Mouse (Mus musculus) limb, embryonic 14.5 days (tissue): ENCODE measurements around the gene Hnf1a. TPM values are rescaled to one million over a fixed set of nuclear protein-coding genes. Genes with fewer than 3 reads are reported as not detected.

ENCODE experiments used
- ATAC-seq: fragments of 200-750 bp; cut with Nextera tagmentation; 2 replicates; pipeline ENCODE4 v1.8.0; 2017; ENCODE audit warnings: low read depth, moderate number of reproducible peaks, moderate TSS enrichment; ENCODE audit not compliant: low FRiP score
- DNase-seq: peaks from one replicate; pipeline ENCODE4 v3.0.0-alpha.2; 2015; ENCODE audit warnings: low spot score
- H3K27ac ChIP-seq: fragments of 300-500 bp; sonication (generic); replicated peaks from 2 replicates; pipeline ENCODE4 v1.5.1; 2014; ENCODE audit warnings: low read depth, mild to moderate bottlenecking, low read length, moderate library complexity, mixed read lengths
- H3K27me3 ChIP-seq: fragments of 300-500 bp; sonication (generic); 2 replicates; pipeline ENCODE4 v1.6.1; 2014; ENCODE audit warnings: low read length, mixed read lengths; ENCODE audit not compliant: control insufficient read depth, insufficient read depth
- H3K36me3 ChIP-seq: fragments of 300-500 bp; sonication (generic); 2 replicates; pipeline ENCODE4 v1.6.1; 2014; ENCODE audit warnings: mild to moderate bottlenecking, low read length, moderate library complexity, mixed read lengths; ENCODE audit not compliant: control insufficient read depth, insufficient read depth
- H3K4me1 ChIP-seq: fragments of 300-500 bp; sonication (generic); 2 replicates; pipeline ENCODE4 v1.6.1; 2014; ENCODE audit warnings: antibody characterized with exemption, low read length, mixed read lengths; ENCODE audit not compliant: control insufficient read depth, insufficient read depth
- H3K4me2 ChIP-seq: fragments of 300-500 bp; sonication (generic); replicated peaks from 2 replicates; pipeline ENCODE4 v1.6.1; 2014; ENCODE audit warnings: low read depth, mild to moderate bottlenecking, low read length, moderate library complexity; ENCODE audit not compliant: severe bottlenecking
- H3K4me3 ChIP-seq: fragments of 300-500 bp; sonication (generic); replicated peaks from 2 replicates; pipeline ENCODE4 v1.5.1; 2014; ENCODE audit warnings: low read length
- H3K9ac ChIP-seq: fragments of 300-500 bp; sonication (generic); 2 replicates; pipeline ENCODE4 v1.6.1; 2014; ENCODE audit warnings: mild to moderate bottlenecking, low read depth, low read length, moderate library complexity; ENCODE audit not compliant: severe bottlenecking
- H3K9me3 ChIP-seq: fragments of 300-500 bp; sonication (generic); 2 replicates; pipeline ENCODE4 v1.6.1; 2016; ENCODE audit warnings: low read length; ENCODE audit not compliant: control insufficient read depth
- POLR2A ChIP-seq: fragments of 200-500 bp; IDR thresholded peaks from 2 replicates; pipeline ENCODE4 v1.8.0; 2012; ENCODE audit warnings: inconsistent platforms, mild to moderate bottlenecking, moderate library complexity, borderline replicate concordance; ENCODE audit not compliant: insufficient read depth, insufficient read length; ENCODE audit errors: extremely low read depth
- WGBS: fragments of 180-500 bp; shearing (Covaris S2); extraction: QIAGEN DNeasy Blood & Tissue Kit; methylation state at CpG from one replicate; pipeline ENCODE4 v1.1.7; 2014; 5-methylcytosine and 5-hydroxymethylcytosine counted together
- polyA plus RNA-seq, 2 experiments: library from polyadenylated mRNA; depleted of rRNA in 1 of 2; stranded (reverse) in 1 of 2; unstranded in 1 of 2; fragments of >200 nt; fragmentation: Nextera tagmentation in 1 of 2; extraction: Ambion mirVana in 1 of 2; gene quantifications; 2 replicates each; pipeline versions ENCODE4 v1.2.1 to v1.2.3; 2012 to 2014

Hnf1a gene
- 0.03 and 0.08 TPM in 2 replicates for polyA plus RNA-seq (2012; rRNA removed)
- polyA plus RNA-seq (2014; fragmentation: Nextera tagmentation; extraction: Ambion mirVana): 0.06 TPM in 1 of 2 replicates, not detected in the other

GRCm38 (mm10) chr5:114970824-114971227 is at the start of gene Hnf1a:
Gene Hnf1a, minus strand, starts transcription at chr5:114971094.
- Histone ChIP-seq H3K27ac (no peak within 1 kb of the TSS), H3K36me3 (no peaks in the 10 kb centered on the region), H3K27me3 (no peaks in the 10 kb centered on the region), H3K4me1 (no peaks in the 10 kb centered on the region), H3K9ac (no peak within 1 kb of the TSS), H3K4me3 (no peak within 1 kb of the TSS), H3K4me2 (no peak within 1 kb of the TSS), H3K9me3 (no peaks in the 10 kb centered on the region)
- 73% methylated on average over 16 of the region's 17 CpGs for WGBS
- ATAC-seq: no peak
- TF ChIP-seq POLR2A: no peak
- DNase-seq: no peak

- no peaks in the 10 kb centered on the region for H3K9me3 ChIP-seq
- H3K36me3 ChIP-seq: 0 out of 2 replicates have a peak, but pooled peaks cover 6% of the 10 kb centered on the region
- H3K9ac ChIP-seq: no peak overlapping the region
- H3K27me3 ChIP-seq: no peaks in the 10 kb centered on the region
- no peak for ATAC-seq
- H3K4me2 ChIP-seq: no peak overlapping the region
- H3K4me3 ChIP-seq: no peak overlapping the region
- H3K27ac ChIP-seq: no peak overlapping the region
- WGBS: 77% methylated on average over 4 of the region's 4 CpGs
- no peak for DNase-seq
- no peak for TF ChIP-seq POLR2A
- no peaks in the 10 kb centered on the region for H3K4me1 ChIP-seq
Measured at GRCm38 (mm10) chr5:115018813-115019212, 47.9 kb upstream of the Hnf1a start.

GRCm38 (mm10) chr5:115018270-115018669 is 47.4 kb upstream of the Hnf1a start:
- WGBS: 81% methylated on average over 2 of the region's 2 CpGs
- H3K4me2 ChIP-seq: no peak overlapping the region
- H3K4me3 ChIP-seq: no peak overlapping the region
- no peak overlapping the region for H3K27ac ChIP-seq
- H3K27me3 ChIP-seq: no peaks in the 10 kb centered on the region
- H3K36me3 ChIP-seq: 0 out of 2 replicates have a peak, but pooled peaks cover 6% of the 10 kb centered on the region
- DNase-seq: no peak
- no peak overlapping the region for H3K9ac ChIP-seq
- H3K4me1 ChIP-seq: peaks cover 3% of the 10 kb centered on the region; the same call in 1 of the 2 replicates
- no peak for ATAC-seq
- H3K9me3 ChIP-seq: no peaks in the 10 kb centered on the region
- TF ChIP-seq POLR2A: no peak

GRCm38 (mm10) chr5:115015121-115015520 is 44.2 kb upstream of the Hnf1a start:
- DNase-seq (no peak), ATAC-seq (no peak)
- no peak for TF ChIP-seq POLR2A
- no peaks in the 10 kb centered on the region for H3K36me3 ChIP-seq
- H3K27ac ChIP-seq: no peak overlapping the region
- H3K4me3 ChIP-seq: no peak overlapping the region
- H3K9me3 ChIP-seq: no peaks in the 10 kb centered on the region
- no peak overlapping the region for H3K9ac ChIP-seq
- no peaks in the 10 kb centered on the region for H3K27me3 ChIP-seq
- 66% methylated on average over 4 of the region's 4 CpGs for WGBS
- no peak overlapping the region for H3K4me2 ChIP-seq
- peaks cover 14% of the 10 kb centered on the region for H3K4me1 ChIP-seq

- peaks cover 14% of the 10 kb centered on the region for H3K4me1 ChIP-seq
- H3K9me3 ChIP-seq: no peaks in the 10 kb centered on the region
- no peak overlapping the region for H3K4me2 ChIP-seq
- H3K27me3 ChIP-seq: no peaks in the 10 kb centered on the region
- H3K4me3 ChIP-seq: no peak overlapping the region
- H3K36me3 ChIP-seq: no peaks in the 10 kb centered on the region
- no peak overlapping the region for H3K27ac ChIP-seq
- no peak for ATAC-seq
- DNase-seq: no peak
- TF ChIP-seq POLR2A: no peak
- no peak overlapping the region for H3K9ac ChIP-seq
- WGBS: 53% methylated on average over 1 of the region's 1 CpGs
Measured at GRCm38 (mm10) chr5:115014570-115014969, 43.7 kb upstream of the Hnf1a start.
